Mouse (Mus musculus) layer of hippocampus, adult 18-20 months (tissue): ENCODE measurements around the gene Spdye4a. TPM values are rescaled to one million over a fixed set of nuclear protein-coding genes. Genes with fewer than 3 reads are reported as not detected.
"Not testable (repeated sequence)": the region's sequence is repeated elsewhere in the genome, so short reads cannot be mapped to it uniquely, and the experiment has no call there.

Source experiments
- DNase-seq, 2 experiments: peaks; one replicate each; pipeline ENCODE4 v3.0.0; 2022; ENCODE audit warnings: low spot score in 2 of 2
- total RNA-seq, 2 experiments: library from RNA; stranded (reverse); gene quantifications; 2 replicates each; pipeline ENCODE4 v1.2.3; 2021

Gene Spdye4a
- total RNA-seq, 2 experiments from 2014 or later = not detected

- peak; percentile 96 to 98 for DNase-seq
These were observed 8.5 kb upstream of the Spdye4a start, which contains the start of gene Zfp12 for GRCm38 (mm10) chr5:143235028-143235693. TSS of gene Zfp12 (plus strand) at chr5:143235163.

GRCm38 (mm10) chr5:143222287-143222686 is 4.4 kb downstream of the Spdye4a start:
- DNase-seq = no peak

- DNase-seq = no peak
These were observed 5.7 kb downstream of the Spdye4a start for GRCm38 (mm10) chr5:143220996-143221395.

GRCm38 (mm10) chr5:143213832-143214231 is 12.9 kb downstream of the Spdye4a start:
- DNase-seq = no peak

- DNase-seq = no peak
These were observed 21.7 kb downstream of the Spdye4a start for GRCm38 (mm10) chr5:143205015-143205414.

- no peak for DNase-seq
These were observed 30.2 kb downstream of the Spdye4a start for GRCm38 (mm10) chr5:143196506-143196905.

GRCm38 (mm10) chr5:143195166-143195565 is 31.5 kb downstream of the Spdye4a start:
- DNase-seq = no peak

GRCm38 (mm10) chr5:143194747-143195146 is 31.9 kb downstream of the Spdye4a start:
- DNase-seq = not testable (repeated sequence)

GRCm38 (mm10) chr5:143192806-143193205 is 33.9 kb downstream of the Spdye4a start:
- no peak for DNase-seq

- not testable (repeated sequence) for DNase-seq
These were observed 38.7 kb downstream of the Spdye4a start for GRCm38 (mm10) chr5:143188014-143188413.

GRCm38 (mm10) chr5:143180255-143181076 is 46.2 kb downstream of the Spdye4a start, which contains the start of the genes Rbak and Spdye4b:
TSS of gene Rbak (minus strand) at chr5:143180775.
TSS of gene Spdye4b (plus strand) at chr5:143181017.
- peak; percentile 94 to 97 for DNase-seq

GRCm38 (mm10) chr5:143179179-143179578 is 47.5 kb downstream of the Spdye4a start:
- peak in 1 of 2 experiments; percentile 28 for DNase-seq

GRCm38 (mm10) chr5:143177541-143178200 is 49.0 kb downstream of the Spdye4a start:
- no peak for DNase-seq

GRCm38 (mm10) chr5:143175970-143176369 is 50.7 kb downstream of the Spdye4a start:
- DNase-seq = no peak

Other genes with a start within 250 kb of the Spdye4a start
- gene Rnf216, start 113.9 kb downstream of the Spdye4a start, total RNA-seq = 10 to 100 TPM; 48.2 to 49.3 TPM
- gene Olfr718-ps1, start 79.3 kb downstream of the Spdye4a start, total RNA-seq = under 1 TPM in 1 of 2 experiments, not detected in 1; 0.12 TPM
- gene Rbak, start 46.1 kb downstream of the Spdye4a start, total RNA-seq = 10 to 100 TPM; 14.3 to 15.1 TPM
- gene Spdye4b, start 45.9 kb downstream of the Spdye4a start, total RNA-seq = not detected
- 10 to 100 TPM; 31.6 to 36.7 TPM for gene Zfp12, start 8.3 kb upstream of the Spdye4a start, total RNA-seq
- gene Zfp316, start 43.1 kb upstream of the Spdye4a start, total RNA-seq = 10 to 100 TPM; 23.7 to 24.7 TPM
- 1 to 10 TPM; 4.1 to 4.2 TPM for gene Zfp853, start 66.7 kb upstream of the Spdye4a start, total RNA-seq
- 10 to 100 TPM; 26.3 to 26.5 TPM for gene E130309D02Rik, start 88.5 kb upstream of the Spdye4a start, total RNA-seq
- gene Zdhhc4, start 102.4 kb upstream of the Spdye4a start, total RNA-seq = 10 to 100 TPM; 46.2 to 51.5 TPM
- gene Grid2ip, start 130.4 kb upstream of the Spdye4a start, total RNA-seq = 1 to 10 TPM; 1.5 to 2.0 TPM
- gene Kdelr2, start 176.9 kb upstream of the Spdye4a start, total RNA-seq = 10 to 100 TPM; 35.3 to 38.9 TPM
- gene Daglb, start 237.7 kb upstream of the Spdye4a start, total RNA-seq = 10 to 100 TPM; 29.1 TPM